Mouse (Mus musculus) bone marrow macrophage, adult 2 months (primary cell): ENCODE data around the gene Gpd1.

ENCODE experiments used
- CTCF ChIP-seq: IDR thresholded peaks from 2 replicates; pipeline ENCODE4 v1.5.1; 2012; ENCODE audit warnings: low read depth, mild to moderate bottlenecking, low read length, moderate library complexity
- POLR2A ChIP-seq: IDR thresholded peaks from 2 replicates; pipeline ENCODE4 v1.6.1; 2012; ENCODE audit warnings: mild to moderate bottlenecking, low read depth, low read length, borderline replicate concordance

DNA sequence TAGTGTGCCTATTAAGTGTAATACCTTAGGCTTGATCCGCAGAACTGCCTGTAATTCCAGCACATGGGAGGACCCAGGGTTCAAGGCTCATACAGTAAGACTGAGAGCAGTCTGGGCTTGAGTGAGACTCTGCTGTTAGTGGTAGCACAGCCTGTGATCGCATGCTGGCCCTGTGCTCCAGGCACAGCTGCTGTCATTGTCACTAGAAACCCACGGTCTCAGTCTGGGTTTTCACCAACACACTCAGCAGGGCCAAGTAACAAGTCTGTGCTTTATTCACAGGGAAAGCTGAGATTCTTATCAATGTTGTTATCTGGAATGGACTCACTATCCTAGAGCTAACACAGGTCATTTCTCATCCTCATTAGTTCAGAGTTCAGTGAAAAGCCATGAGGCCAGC lies 36.9 kb downstream of the Gpd1 start:
- TF ChIP-seq CTCF (no peak), POLR2A (no peak)
